Mouse (Mus musculus): Measurements from ENCODE around the gene Lclat1. TPM values are rescaled to one million over a fixed set of nuclear protein-coding genes. Genes with fewer than 3 reads are reported as not detected.

The Lclat1 gene
- polyA plus RNA-seq, 1 experiment from 2014 or later, result 29.2 TPM

DNA sequence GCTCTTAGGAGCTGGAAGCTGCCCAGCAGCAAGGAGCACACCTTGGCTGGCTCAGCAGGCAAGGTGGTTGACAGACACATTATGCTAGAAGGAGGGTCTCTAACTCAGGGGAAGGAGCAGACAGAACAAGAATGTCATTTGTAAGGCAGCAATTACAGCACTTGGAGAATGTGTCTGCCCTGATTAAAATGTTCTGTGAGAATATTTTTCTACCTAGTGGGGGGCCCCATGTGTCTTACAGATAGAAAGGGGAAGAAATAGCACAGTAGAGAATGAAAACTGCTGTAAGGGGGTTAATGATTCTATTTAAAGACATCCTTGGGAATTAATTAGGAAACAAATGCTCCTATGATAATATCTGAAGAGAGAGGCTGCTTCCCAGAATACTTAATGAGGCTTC lies 117.7 kb downstream of the Lclat1 start:
- H3K9me3 ChIP-seq (ENCODE audit: control insufficient read depth, low read length), result no peaks in the 10 kb centered on the region
- H3K4me3 ChIP-seq (ENCODE audit: low read depth, low read length), result no peak overlapping the region
- no peak overlapping the region for H3K27ac ChIP-seq (ENCODE audit: low read depth)
- DNase-seq (ENCODE audit: low spot score) (no peak), ATAC-seq (replicated peaks; ENCODE audit: low FRiP score, low TSS enrichment, low read depth) (no peak)
- H3K36me3 ChIP-seq (ENCODE audit: control insufficient read depth, insufficient read depth, low read length), result no peaks in the 10 kb centered on the region
- H3K4me2 ChIP-seq (ENCODE audit: low read length), result no peak overlapping the region
- H3K4me1 ChIP-seq (replicated peaks; ENCODE audit: control insufficient read depth, insufficient read depth, low read length), result peaks cover 16% of the 10 kb centered on the region
- H3K27me3 ChIP-seq (replicated peaks; ENCODE audit: control insufficient read depth, insufficient read depth, low read length), result no peaks in the 10 kb centered on the region
- no peak overlapping the region for H3K9ac ChIP-seq (ENCODE audit: low read length)

DNA sequence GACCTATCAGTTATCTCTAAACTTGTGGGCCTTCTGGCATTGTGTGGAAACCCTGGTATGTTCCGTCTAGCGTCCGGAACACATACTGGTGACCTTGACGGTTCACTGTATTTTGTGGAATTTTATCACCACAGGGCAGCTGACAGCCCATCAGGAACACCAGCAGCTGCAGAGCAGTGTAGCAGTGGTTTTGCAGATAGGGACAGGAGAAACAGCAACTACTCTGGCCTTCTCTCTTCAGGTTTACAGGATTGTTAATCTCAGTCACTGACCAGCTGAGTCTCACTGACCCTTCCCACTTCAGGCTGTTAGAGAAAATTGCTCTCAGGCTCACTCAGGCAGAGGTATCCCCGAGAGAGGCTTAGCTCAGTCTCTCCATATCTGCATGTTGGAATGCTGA lies 118.2 kb downstream of the Lclat1 start:
- DNase-seq (ENCODE audit: low spot score), result no peak
- Histone ChIP-seq H3K9ac (ENCODE audit: low read length) (no peak overlapping the region), H3K27ac (ENCODE audit: low read depth) (no peak overlapping the region), H3K27me3 (replicated peaks; ENCODE audit: control insufficient read depth, insufficient read depth, low read length) (no peaks in the 10 kb centered on the region), H3K4me3 (ENCODE audit: low read depth, low read length) (no peak overlapping the region), H3K36me3 (ENCODE audit: control insufficient read depth, insufficient read depth, low read length) (no peaks in the 10 kb centered on the region), H3K9me3 (ENCODE audit: control insufficient read depth, low read length) (no peaks in the 10 kb centered on the region), H3K4me2 (ENCODE audit: low read length) (no peak overlapping the region), H3K4me1 (replicated peaks; ENCODE audit: control insufficient read depth, insufficient read depth, low read length) (peaks cover 16% of the 10 kb centered on the region)
- ATAC-seq (replicated peaks; ENCODE audit: low FRiP score, low TSS enrichment, low read depth), result no peak
- 42% methylated on average over 5 of the region's 5 CpGs for WGBS

- 91% methylated on average over 2 of the region's 2 CpGs for whole genome bisulfite sequencing
- ATAC-seq (replicated peaks; ENCODE audit: low FRiP score, low TSS enrichment, low read depth), result no peak
These were observed 118.8 kb downstream of the Lclat1 start for GRCm38 (mm10) chr17:73226595-73226994.

GRCm38 (mm10) chr17:73227361-73227760 lies 119.6 kb downstream of the Lclat1 start:
- no peak overlapping the region for H3K4me3 ChIP-seq (ENCODE audit: low read depth, low read length)
- no peak overlapping the region for H3K4me2 ChIP-seq (ENCODE audit: low read length)
- H3K36me3 ChIP-seq (ENCODE audit: control insufficient read depth, insufficient read depth, low read length), result no peaks in the 10 kb centered on the region
- no peak overlapping the region for H3K9ac ChIP-seq (ENCODE audit: low read length)
- H3K27ac ChIP-seq (ENCODE audit: low read depth), result no peak overlapping the region
- DNase-seq (ENCODE audit: low spot score), result peak; percentile 38
- H3K9me3 ChIP-seq (ENCODE audit: control insufficient read depth, low read length), result no peaks in the 10 kb centered on the region
- 94% methylated on average over 3 of the region's 3 CpGs for WGBS
- no peaks in the 10 kb centered on the region for H3K27me3 ChIP-seq (replicated peaks; ENCODE audit: control insufficient read depth, insufficient read depth, low read length)
- peaks cover 12% of the 10 kb centered on the region for H3K4me1 ChIP-seq (replicated peaks; ENCODE audit: control insufficient read depth, insufficient read depth, low read length)
- ATAC-seq (replicated peaks; ENCODE audit: low FRiP score, low TSS enrichment, low read depth), result no peak

More at GRCm38 (mm10) chr17:73226595-73226994, 118.8 kb downstream of the Lclat1 start:
- Histone ChIP-seq H3K4me3 (ENCODE audit: low read depth, low read length) (no peak overlapping the region), H3K9me3 (ENCODE audit: control insufficient read depth, low read length) (no peaks in the 10 kb centered on the region), H3K27me3 (replicated peaks; ENCODE audit: control insufficient read depth, insufficient read depth, low read length) (no peaks in the 10 kb centered on the region), H3K4me2 (ENCODE audit: low read length) (no peak overlapping the region), H3K36me3 (ENCODE audit: control insufficient read depth, insufficient read depth, low read length) (no peaks in the 10 kb centered on the region), H3K27ac (ENCODE audit: low read depth) (no peak overlapping the region), H3K9ac (ENCODE audit: low read length) (no peak overlapping the region), H3K4me1 (replicated peaks; ENCODE audit: control insufficient read depth, insufficient read depth, low read length) (peaks cover 16% of the 10 kb centered on the region)
- no peak for DNase-seq (ENCODE audit: low spot score)

DNA sequence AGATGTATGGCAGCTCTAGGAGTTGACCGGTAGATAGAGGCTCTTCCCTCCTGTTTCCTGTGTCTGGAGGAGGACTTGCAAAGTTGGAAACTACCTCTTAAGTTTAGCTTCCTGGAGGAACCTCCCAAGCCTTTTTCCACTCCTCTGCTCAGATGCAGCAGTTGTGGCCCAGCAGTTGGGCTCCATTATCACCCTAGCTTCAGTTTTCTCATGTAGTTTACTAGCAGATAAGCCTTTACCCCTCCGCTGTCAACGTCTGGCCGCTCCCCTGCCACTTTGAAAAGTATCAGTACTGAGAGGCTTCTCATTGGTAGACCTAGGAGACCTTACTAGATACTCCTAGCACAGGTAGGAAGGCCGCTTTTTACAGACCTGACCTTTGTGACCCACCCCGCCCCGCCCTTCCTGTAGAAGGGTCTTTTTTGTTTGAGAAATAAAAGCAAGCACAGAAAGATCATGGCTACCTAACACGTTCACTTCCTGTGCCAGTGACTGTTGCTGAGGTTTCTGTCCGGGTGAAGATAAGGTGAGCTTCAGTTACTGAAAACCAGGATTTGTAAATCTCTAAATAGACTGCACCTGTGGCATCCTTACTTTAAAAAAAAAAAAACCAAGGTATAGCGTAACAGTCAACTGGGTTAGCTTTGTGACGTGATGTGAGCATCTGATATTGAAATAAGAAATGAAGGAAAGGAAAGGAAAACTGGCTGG lies 121.8 kb downstream of the Lclat1 start:
- peak; percentile 46 for DNase-seq (ENCODE audit: low spot score)
- Histone ChIP-seq H3K36me3 (ENCODE audit: control insufficient read depth, insufficient read depth, low read length) (no peaks in the 10 kb centered on the region), H3K4me1 (replicated peaks; ENCODE audit: control insufficient read depth, insufficient read depth, low read length) (peaks cover 9% of the 10 kb centered on the region), H3K4me2 (ENCODE audit: low read length) (no peak overlapping the region), H3K4me3 (ENCODE audit: low read depth, low read length) (no peak overlapping the region), H3K9ac (ENCODE audit: low read length) (no peak overlapping the region), H3K27me3 (replicated peaks; ENCODE audit: control insufficient read depth, insufficient read depth, low read length) (no peaks in the 10 kb centered on the region), H3K27ac (ENCODE audit: low read depth) (no peak overlapping the region), H3K9me3 (ENCODE audit: control insufficient read depth, low read length) (no peaks in the 10 kb centered on the region)
- WGBS, result 84% methylated on average over 11 of the region's 11 CpGs
- no peak for ATAC-seq (replicated peaks; ENCODE audit: low FRiP score, low TSS enrichment, low read depth)

DNA sequence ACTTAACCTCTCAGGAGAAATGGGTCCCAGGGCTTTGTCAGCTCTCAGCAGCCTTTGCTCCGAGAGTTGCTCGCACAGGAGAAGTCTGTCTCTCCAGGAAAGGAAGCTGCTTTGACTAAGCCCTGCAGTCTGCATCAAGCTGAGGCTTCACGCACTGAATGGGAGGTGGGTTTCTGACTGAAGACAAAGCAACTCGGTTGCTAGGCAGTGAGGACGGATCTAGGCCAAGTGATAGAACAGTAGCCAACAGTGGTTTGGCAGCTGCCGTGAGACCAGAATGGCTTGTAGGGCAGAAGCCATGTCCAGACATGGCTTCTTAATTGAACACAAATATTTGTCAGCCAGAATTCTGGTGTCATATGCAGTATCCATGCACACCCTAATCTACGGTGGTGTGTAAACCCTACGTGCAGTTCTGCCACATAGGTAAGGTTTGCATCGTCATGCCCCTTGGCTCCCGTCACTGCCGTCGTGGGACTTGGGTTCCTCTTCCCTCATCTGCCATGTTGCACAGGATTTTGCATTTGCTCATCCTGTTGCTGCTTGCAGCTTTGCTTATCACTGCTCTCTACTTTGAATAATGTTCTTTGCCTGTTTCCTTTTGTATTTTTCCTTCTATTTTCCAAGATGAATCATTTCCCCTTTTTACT lies 122.7 kb downstream of the Lclat1 start:
- 94% methylated on average over 12 of the region's 12 CpGs for WGBS
- Histone ChIP-seq H3K4me1 (replicated peaks; ENCODE audit: control insufficient read depth, insufficient read depth, low read length) (peaks cover 6% of the 10 kb centered on the region), H3K9ac (ENCODE audit: low read length) (no peak overlapping the region), H3K27ac (ENCODE audit: low read depth) (no peak overlapping the region), H3K4me3 (ENCODE audit: low read depth, low read length) (no peak overlapping the region), H3K4me2 (ENCODE audit: low read length) (no peak overlapping the region), H3K9me3 (ENCODE audit: control insufficient read depth, low read length) (no peaks in the 10 kb centered on the region), H3K36me3 (ENCODE audit: control insufficient read depth, insufficient read depth, low read length) (no peaks in the 10 kb centered on the region), H3K27me3 (replicated peaks; ENCODE audit: control insufficient read depth, insufficient read depth, low read length) (no peaks in the 10 kb centered on the region)
- DNase-seq (ENCODE audit: low spot score), result peak; percentile 39
- ATAC-seq (replicated peaks; ENCODE audit: low FRiP score, low TSS enrichment, low read depth), result no peak

- Histone ChIP-seq H3K27ac (ENCODE audit: low read depth) (no peak overlapping the region), H3K36me3 (ENCODE audit: control insufficient read depth, insufficient read depth, low read length) (no peaks in the 10 kb centered on the region), H3K4me2 (ENCODE audit: low read length) (no peak overlapping the region), H3K4me1 (replicated peaks; ENCODE audit: control insufficient read depth, insufficient read depth, low read length) (no peaks in the 10 kb centered on the region; the same call in 1 of the 2 replicates), H3K9me3 (ENCODE audit: control insufficient read depth, low read length) (no peaks in the 10 kb centered on the region), H3K9ac (ENCODE audit: low read length) (no peak overlapping the region), H3K27me3 (replicated peaks; ENCODE audit: control insufficient read depth, insufficient read depth, low read length) (no peaks in the 10 kb centered on the region), H3K4me3 (ENCODE audit: low read depth, low read length) (no peak overlapping the region)
- no peak for DNase-seq (ENCODE audit: low spot score)
- WGBS, result 94% methylated on average over 1 of the region's 1 CpGs
- no peak for ATAC-seq (replicated peaks; ENCODE audit: low FRiP score, low TSS enrichment, low read depth)
These were observed 123.6 kb downstream of the Lclat1 start for GRCm38 (mm10) chr17:73231337-73231736.

DNA sequence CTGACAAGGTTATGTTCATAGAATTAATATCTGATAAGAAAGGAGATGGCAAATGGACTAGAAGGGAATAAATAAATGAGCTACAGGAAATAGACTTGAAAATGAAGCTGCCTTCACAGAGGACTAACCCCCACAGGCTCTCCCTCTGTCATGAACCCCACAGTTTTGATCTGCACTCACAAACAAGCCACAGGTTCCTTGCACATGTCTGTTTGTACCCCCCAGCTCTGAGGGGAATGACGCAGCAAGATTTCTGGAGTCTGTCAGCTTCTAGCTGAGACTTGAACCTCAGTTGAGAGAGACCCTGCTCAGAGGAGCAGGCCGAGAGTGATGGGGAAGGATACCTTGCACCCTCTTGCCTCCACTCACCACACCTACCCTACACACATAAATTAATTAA lies 124.8 kb downstream of the Lclat1 start:
- 88% methylated on average over 2 of the region's 2 CpGs for WGBS

DNA sequence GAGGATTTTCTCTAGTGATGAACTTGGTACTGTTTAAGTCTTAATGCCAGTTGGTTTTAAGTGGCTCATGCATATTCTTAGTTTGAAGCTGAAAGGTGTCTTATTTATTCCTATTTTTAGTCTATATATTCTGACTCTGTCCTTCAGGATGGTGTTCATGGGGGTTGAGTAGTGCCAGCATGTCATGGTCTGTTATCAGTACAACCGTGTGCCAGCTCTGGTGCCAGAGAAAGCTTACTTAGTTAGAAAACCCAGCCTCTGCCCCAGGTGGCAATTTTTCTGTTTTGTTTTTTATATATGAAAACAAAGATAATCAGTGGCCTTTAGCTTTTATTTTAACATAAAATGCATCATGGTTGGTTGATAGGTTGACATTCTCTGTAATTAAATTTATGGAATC lies 126.2 kb downstream of the Lclat1 start:
- no peaks in the 10 kb centered on the region for H3K4me1 ChIP-seq (replicated peaks; ENCODE audit: control insufficient read depth, insufficient read depth, low read length)
- no peak overlapping the region for H3K9ac ChIP-seq (ENCODE audit: low read length)
- no peak overlapping the region for H3K4me2 ChIP-seq (ENCODE audit: low read length)
- H3K27me3 ChIP-seq (replicated peaks; ENCODE audit: control insufficient read depth, insufficient read depth, low read length), result no peaks in the 10 kb centered on the region
- ATAC-seq (replicated peaks; ENCODE audit: low FRiP score, low TSS enrichment, low read depth), result no peak
- no peak overlapping the region for H3K4me3 ChIP-seq (ENCODE audit: low read depth, low read length)
- H3K36me3 ChIP-seq (ENCODE audit: control insufficient read depth, insufficient read depth, low read length), result no peaks in the 10 kb centered on the region
- no peak for DNase-seq (ENCODE audit: low spot score)
- no peak overlapping the region for H3K27ac ChIP-seq (ENCODE audit: low read depth)
- no peaks in the 10 kb centered on the region for H3K9me3 ChIP-seq (ENCODE audit: control insufficient read depth, low read length)
- WGBS, result 88% methylated on average over 1 of the region's 1 CpGs

More for the DNA sequence above, 124.8 kb downstream of the Lclat1 start:
- no peak for ATAC-seq (replicated peaks; ENCODE audit: low FRiP score, low TSS enrichment, low read depth)
- H3K9me3 ChIP-seq (ENCODE audit: control insufficient read depth, low read length), result no peaks in the 10 kb centered on the region
- H3K4me1 ChIP-seq (replicated peaks; ENCODE audit: control insufficient read depth, insufficient read depth, low read length), result no peaks in the 10 kb centered on the region
- H3K27me3 ChIP-seq (replicated peaks; ENCODE audit: control insufficient read depth, insufficient read depth, low read length), result no peaks in the 10 kb centered on the region
- H3K9ac ChIP-seq (ENCODE audit: low read length), result no peak overlapping the region
- no peak overlapping the region for H3K4me3 ChIP-seq (ENCODE audit: low read depth, low read length)
- DNase-seq (ENCODE audit: low spot score), result peak; percentile 32
- no peak overlapping the region for H3K27ac ChIP-seq (ENCODE audit: low read depth)
- H3K36me3 ChIP-seq (ENCODE audit: control insufficient read depth, insufficient read depth, low read length), result no peaks in the 10 kb centered on the region
- no peak overlapping the region for H3K4me2 ChIP-seq (ENCODE audit: low read length)

Measured in intestine, embryonic 14.5 days (tissue).